Mouse (Mus musculus): ENCODE data around the gene St5. TPM values are rescaled to one million over a fixed set of nuclear protein-coding genes. Genes with fewer than 3 reads are reported as not detected.

The St5 gene
- polyA plus RNA-seq, 1 experiment: 34.6 TPM

GRCm38 (mm10) chr7:109662626-109663025, 40.8 kb downstream of the St5 start:
- Histone ChIP-seq H3K4me3 (ENCODE audit: extremely low read depth, insufficient read depth, insufficient read length) (no peak overlapping the region), H3K36me3 (ENCODE audit: control insufficient read depth, insufficient read depth, low read length) (no peaks in the 10 kb centered on the region), H3K27ac (ENCODE audit: insufficient read depth, low read length) (no peak overlapping the region), H3K4me1 (ENCODE audit: control insufficient read depth, insufficient read depth, insufficient read length) (no peaks in the 10 kb centered on the region), H3K27me3 (ENCODE audit: control insufficient read depth, insufficient read depth, low read length) (no peaks in the 10 kb centered on the region)
- WGBS: 86% methylated on average over 4 of the region's 4 CpGs
- DNase-seq (ENCODE audit: low read depth in 1 of 2, low spot score in 2 of 2): no peak
- TF ChIP-seq CTCF (IDR thresholded peaks at IDR 0.05; ENCODE audit: extremely low read depth, insufficient read depth, insufficient read length, insufficient replicate concordance): no peak
- TF ChIP-seq POLR2A (IDR thresholded peaks at IDR 0.05; ENCODE audit: low read depth, low read length): no peak

- H3K36me3 ChIP-seq (ENCODE audit: control insufficient read depth, insufficient read depth, low read length): no peaks in the 10 kb centered on the region
- DNase-seq (ENCODE audit: low read depth in 1 of 2, low spot score in 2 of 2): no peak
- H3K27me3 ChIP-seq (ENCODE audit: control insufficient read depth, insufficient read depth, low read length): no peaks in the 10 kb centered on the region
- H3K4me3 ChIP-seq (ENCODE audit: extremely low read depth, insufficient read depth, insufficient read length): no peak overlapping the region
- TF ChIP-seq POLR2A (IDR thresholded peaks at IDR 0.05; ENCODE audit: low read depth, low read length) (no peak), CTCF (IDR thresholded peaks at IDR 0.05; ENCODE audit: extremely low read depth, insufficient read depth, insufficient read length, insufficient replicate concordance) (no peak)
- no peak overlapping the region for H3K27ac ChIP-seq (ENCODE audit: insufficient read depth, low read length)
- 84% methylated on average over 2 of the region's 2 CpGs for WGBS
- no peaks in the 10 kb centered on the region for H3K4me1 ChIP-seq (ENCODE audit: control insufficient read depth, insufficient read depth, insufficient read length)
Observed at GRCm38 (mm10) chr7:109659278-109659677, 44.1 kb downstream of the St5 start.

GRCm38 (mm10) chr7:109657884-109658283, 45.5 kb downstream of the St5 start:
- no peaks in the 10 kb centered on the region for H3K4me1 ChIP-seq (ENCODE audit: control insufficient read depth, insufficient read depth, insufficient read length)
- 55% methylated on average over 6 of the region's 6 CpGs for WGBS
- H3K27me3 ChIP-seq (ENCODE audit: control insufficient read depth, insufficient read depth, low read length): no peaks in the 10 kb centered on the region
- DNase-seq (ENCODE audit: low read depth in 1 of 2, low spot score in 2 of 2): no peak
- H3K36me3 ChIP-seq (ENCODE audit: control insufficient read depth, insufficient read depth, low read length): no peaks in the 10 kb centered on the region
- TF ChIP-seq POLR2A (IDR thresholded peaks at IDR 0.05; ENCODE audit: low read depth, low read length) (no peak), CTCF (IDR thresholded peaks at IDR 0.05; ENCODE audit: extremely low read depth, insufficient read depth, insufficient read length, insufficient replicate concordance) (no peak)
- H3K27ac ChIP-seq (ENCODE audit: insufficient read depth, low read length): no peak overlapping the region
- no peak overlapping the region for H3K4me3 ChIP-seq (ENCODE audit: extremely low read depth, insufficient read depth, insufficient read length)

DNA sequence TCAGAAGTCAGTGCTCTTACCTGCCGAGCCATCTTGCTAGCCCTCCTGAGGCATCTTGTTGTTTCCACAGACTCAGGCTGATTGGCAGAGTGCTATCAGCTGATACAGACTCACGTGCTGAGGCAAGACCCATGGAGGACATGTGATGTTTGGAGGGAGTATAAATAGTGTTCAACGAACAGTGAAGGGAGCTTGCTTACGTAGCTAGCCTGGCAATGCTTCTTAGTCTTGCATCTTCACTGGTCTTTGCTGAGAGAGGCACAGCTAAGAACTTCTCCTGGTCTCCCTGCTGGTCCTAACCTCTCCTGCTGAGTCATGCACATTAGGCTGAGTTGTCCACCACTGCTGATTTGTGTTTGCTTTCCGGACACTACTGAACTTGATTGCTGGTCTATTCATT, 48.5 kb downstream of the St5 start:
- no peak for DNase-seq (ENCODE audit: low read depth in 1 of 2, low spot score in 2 of 2)
- H3K27me3 ChIP-seq (ENCODE audit: control insufficient read depth, insufficient read depth, low read length): no peaks in the 10 kb centered on the region
- no peak for TF ChIP-seq POLR2A (IDR thresholded peaks at IDR 0.05; ENCODE audit: low read depth, low read length)
- no peak for TF ChIP-seq CTCF (IDR thresholded peaks at IDR 0.05; ENCODE audit: extremely low read depth, insufficient read depth, insufficient read length, insufficient replicate concordance)
- H3K4me3 ChIP-seq (ENCODE audit: extremely low read depth, insufficient read depth, insufficient read length): no peak overlapping the region
- WGBS: 83% methylated on average over 5 of the region's 5 CpGs
- H3K27ac ChIP-seq (ENCODE audit: insufficient read depth, low read length): no peak overlapping the region
- H3K4me1 ChIP-seq (ENCODE audit: control insufficient read depth, insufficient read depth, insufficient read length): no peaks in the 10 kb centered on the region
- no peaks in the 10 kb centered on the region for H3K36me3 ChIP-seq (ENCODE audit: control insufficient read depth, insufficient read depth, low read length)

- no peak for DNase-seq (ENCODE audit: low read depth in 1 of 2, low spot score in 2 of 2)
- TF ChIP-seq POLR2A (IDR thresholded peaks at IDR 0.05; ENCODE audit: low read depth, low read length) (no peak), CTCF (IDR thresholded peaks at IDR 0.05; ENCODE audit: extremely low read depth, insufficient read depth, insufficient read length, insufficient replicate concordance) (no peak)
- WGBS: 81% methylated on average over 10 of the region's 10 CpGs
- Histone ChIP-seq H3K4me1 (ENCODE audit: control insufficient read depth, insufficient read depth, insufficient read length) (no peaks in the 10 kb centered on the region), H3K4me3 (ENCODE audit: extremely low read depth, insufficient read depth, insufficient read length) (no peak overlapping the region), H3K27me3 (ENCODE audit: control insufficient read depth, insufficient read depth, low read length) (no peaks in the 10 kb centered on the region), H3K36me3 (ENCODE audit: control insufficient read depth, insufficient read depth, low read length) (no peaks in the 10 kb centered on the region), H3K27ac (ENCODE audit: insufficient read depth, low read length) (no peak overlapping the region)
Observed at GRCm38 (mm10) chr7:109648812-109649594, 54.4 kb downstream of the St5 start.

DNA sequence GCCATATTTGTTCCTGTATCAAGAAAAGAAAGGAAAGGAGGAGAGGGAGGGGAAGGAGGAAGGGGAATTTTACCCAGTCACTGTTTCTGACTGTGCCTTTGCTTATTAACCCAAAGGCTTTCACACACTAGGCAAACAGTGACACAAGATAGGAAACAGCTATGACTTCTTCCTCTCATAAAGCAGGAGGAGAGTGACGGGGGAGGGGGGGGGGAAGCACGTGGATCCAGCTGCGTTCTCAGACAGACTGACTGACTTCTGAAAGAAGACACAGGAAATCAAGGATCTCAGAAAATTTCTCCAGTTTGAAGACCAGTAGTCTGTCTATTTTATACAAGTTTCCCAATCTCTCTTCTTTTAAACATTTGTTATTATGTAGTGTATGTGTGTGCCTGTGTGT, 56.8 kb downstream of the St5 start:
- Histone ChIP-seq H3K27ac (ENCODE audit: insufficient read depth, low read length) (no peak overlapping the region), H3K27me3 (ENCODE audit: control insufficient read depth, insufficient read depth, low read length) (no peaks in the 10 kb centered on the region), H3K4me1 (ENCODE audit: control insufficient read depth, insufficient read depth, insufficient read length) (no peaks in the 10 kb centered on the region), H3K4me3 (ENCODE audit: extremely low read depth, insufficient read depth, insufficient read length) (no peak overlapping the region), H3K36me3 (ENCODE audit: control insufficient read depth, insufficient read depth, low read length) (no peaks in the 10 kb centered on the region)
- no peak for DNase-seq (ENCODE audit: low read depth in 1 of 2, low spot score in 2 of 2)
- no peak for TF ChIP-seq POLR2A (IDR thresholded peaks at IDR 0.05; ENCODE audit: low read depth, low read length)
- TF ChIP-seq CTCF (IDR thresholded peaks at IDR 0.05; ENCODE audit: extremely low read depth, insufficient read depth, insufficient read length, insufficient replicate concordance): no peak
- 13% methylated on average over 3 of the region's 3 CpGs for WGBS

- Histone ChIP-seq H3K27me3 (ENCODE audit: control insufficient read depth, insufficient read depth, low read length) (no peaks in the 10 kb centered on the region), H3K36me3 (ENCODE audit: control insufficient read depth, insufficient read depth, low read length) (no peaks in the 10 kb centered on the region), H3K27ac (ENCODE audit: insufficient read depth, low read length) (no peak overlapping the region), H3K4me1 (ENCODE audit: control insufficient read depth, insufficient read depth, insufficient read length) (no peaks in the 10 kb centered on the region), H3K4me3 (ENCODE audit: extremely low read depth, insufficient read depth, insufficient read length) (no peak overlapping the region)
- TF ChIP-seq CTCF (IDR thresholded peaks at IDR 0.05; ENCODE audit: extremely low read depth, insufficient read depth, insufficient read length, insufficient replicate concordance) (no peak), POLR2A (IDR thresholded peaks at IDR 0.05; ENCODE audit: low read depth, low read length) (no peak)
- 94% methylated on average over 18 of the region's 18 CpGs for WGBS
- no peak for DNase-seq (ENCODE audit: low read depth in 1 of 2, low spot score in 2 of 2)
Observed at GRCm38 (mm10) chr7:109643305-109643994, 60.0 kb downstream of the St5 start.

Measured in spleen, adult 2 months (tissue).